Mouse (Mus musculus) forebrain, embryonic 13.5 days (tissue): ENCODE data around the gene Acss2. TPM values are rescaled to one million over a fixed set of nuclear protein-coding genes. Genes with fewer than 3 reads are reported as not detected.

Experiments
- microRNA counts: library from miRNA; unstranded; fragments of <30 nt; microRNA quantifications from one replicate; lab custom pipeline; 2016
- microRNA-seq: library from miRNA; unstranded; fragments of <30 nt; microRNA quantifications from one replicate; pipeline ENCODE4, GENCODE M21; 2016
- polyA plus RNA-seq: library from polyadenylated mRNA; unstranded; fragments of >200 nt; fragmentation: Nextera tagmentation; extraction: Ambion mirVana; gene quantifications from 2 replicates; pipeline ENCODE4 v1.2.1, GENCODE M21; 2015

Gene Acss2
- polyA plus RNA-seq, 1 experiment from 2014 or later, result 19.0 TPM

MicroRNA genes within 50 kb of the gene (microRNA counts, 519-probe panel; counts per million panel counts)
- 177 counts per million, percentile 53 among the panel's probes with 10 or more counts for microRNA mmu-miR-499 (lab: Ali Mortazavi, UCI)

Small RNA genes lying within 50 kb of the gene (microRNA-seq; reads per million reads assigned to microRNA genes)
- 2.7 reads per million, percentile 1 among the genes with 10 or more reads in this experiment for gene Mir499

Other genes with a start within 250 kb of the Acss2 start
- gene Map1lc3a, start 241.7 kb upstream of the Acss2 start, polyA plus RNA-seq, result 209 and 234 TPM in 2 replicates
- 44.6 and 49.1 TPM in 2 replicates for gene Pigu, start 160.5 kb upstream of the Acss2 start, polyA plus RNA-seq
- 72.3 and 72.8 TPM in 2 replicates for gene Trp53inp2, start 136.9 kb upstream of the Acss2 start, polyA plus RNA-seq
- gene Ncoa6, start 44.1 kb upstream of the Acss2 start, polyA plus RNA-seq, result 29.6 and 30.5 TPM in 2 replicates
- 33.7 and 39.4 TPM in 2 replicates for gene Ggt7, start 289 bp downstream of the Acss2 start, polyA plus RNA-seq
- 16.7 and 18.7 TPM in 2 replicates for gene Gss, start 74.9 kb downstream of the Acss2 start, polyA plus RNA-seq
- gene Myh7b, start 93.3 kb downstream of the Acss2 start, polyA plus RNA-seq, result 0.28 and 0.61 TPM in 2 replicates
- gene Trpc4ap, start 174.4 kb downstream of the Acss2 start, polyA plus RNA-seq, result 142 and 144 TPM in 2 replicates
- gene Edem2, start 211.5 kb downstream of the Acss2 start, polyA plus RNA-seq, result 35.1 and 38.6 TPM in 2 replicates
- not detected in 2 replicates for gene Gm17581, start 217.9 kb downstream of the Acss2 start, polyA plus RNA-seq
- 1.6 and 2.0 TPM in 2 replicates for gene Procr, start 233.2 kb downstream of the Acss2 start, polyA plus RNA-seq